Mouse (Mus musculus): ENCODE results near the gene Fam219b. TPM values are rescaled to one million over a fixed set of nuclear protein-coding genes. Genes with fewer than 3 reads are reported as not detected.

Gene Fam219b
- polyA plus RNA-seq, 1 experiment from 2014 or later: 19.0 TPM

GRCm38 (mm10) chr9:57565741-57566221, 28.5 kb downstream of the Fam219b start:
- Histone ChIP-seq H3K27me3 (ENCODE audit: control insufficient read depth, insufficient read depth, low read depth, low read length) (no peaks in the 10 kb centered on the region), H3K27ac (ENCODE audit: low read length) (no peak overlapping the region), H3K4me2 (ENCODE audit: low read depth, low read length) (no peak overlapping the region), H3K4me1 (replicated peaks; ENCODE audit: control insufficient read depth, insufficient read depth, low read length) (peaks cover 19% of the 10 kb centered on the region), H3K9me3 (ENCODE audit: control insufficient read depth, low read length) (no peaks in the 10 kb centered on the region), H3K9ac (ENCODE audit: low read length) (no peak overlapping the region), H3K36me3 (ENCODE audit: control insufficient read depth, insufficient read depth, low read length) (no peaks in the 10 kb centered on the region), H3K4me3 (ENCODE audit: low read length) (no peak overlapping the region)
- no peak for ATAC-seq (ENCODE audit: low read depth)
- WGBS: 42% methylated on average over 10 of the region's 10 CpGs

- no peak for ATAC-seq (ENCODE audit: low read depth)
These were observed 29.5 kb downstream of the Fam219b start for GRCm38 (mm10) chr9:57566846-57567245.

GRCm38 (mm10) chr9:57568500-57568899, 31.2 kb downstream of the Fam219b start:
- no peak overlapping the region for H3K4me3 ChIP-seq (ENCODE audit: low read length)
- no peak for ATAC-seq (ENCODE audit: low read depth)
- H3K36me3 ChIP-seq (ENCODE audit: control insufficient read depth, insufficient read depth, low read length): peaks cover 2% of the 10 kb centered on the region; the same call in 1 of the 2 replicates
- 92% methylated on average over 6 of the region's 6 CpGs for WGBS
- H3K9ac ChIP-seq (ENCODE audit: low read length): no peak overlapping the region
- 0 out of 2 replicates have a peak, but pooled peaks cover 2% of the 10 kb centered on the region for H3K4me1 ChIP-seq (replicated peaks; ENCODE audit: control insufficient read depth, insufficient read depth, low read length)
- no peaks in the 10 kb centered on the region for H3K9me3 ChIP-seq (ENCODE audit: control insufficient read depth, low read length)
- no peaks in the 10 kb centered on the region for H3K27me3 ChIP-seq (ENCODE audit: control insufficient read depth, insufficient read depth, low read depth, low read length)
- H3K4me2 ChIP-seq (ENCODE audit: low read depth, low read length): no peak overlapping the region
- H3K27ac ChIP-seq (ENCODE audit: low read length): no peak overlapping the region

More at GRCm38 (mm10) chr9:57566846-57567245, 29.5 kb downstream of the Fam219b start:
- H3K4me1 ChIP-seq (replicated peaks; ENCODE audit: control insufficient read depth, insufficient read depth, low read length): peaks cover 13% of the 10 kb centered on the region
- H3K27ac ChIP-seq (ENCODE audit: low read length): no peak overlapping the region
- H3K9me3 ChIP-seq (ENCODE audit: control insufficient read depth, low read length): no peaks in the 10 kb centered on the region
- H3K9ac ChIP-seq (ENCODE audit: low read length): no peak overlapping the region
- no peak overlapping the region for H3K4me2 ChIP-seq (ENCODE audit: low read depth, low read length)
- WGBS: 47% methylated on average over 8 of the region's 8 CpGs
- H3K36me3 ChIP-seq (ENCODE audit: control insufficient read depth, insufficient read depth, low read length): peaks cover 2% of the 10 kb centered on the region; the same call in 1 of the 2 replicates
- no peak overlapping the region for H3K4me3 ChIP-seq (ENCODE audit: low read length)
- no peaks in the 10 kb centered on the region for H3K27me3 ChIP-seq (ENCODE audit: control insufficient read depth, insufficient read depth, low read depth, low read length)

GRCm38 (mm10) chr9:57574397-57574796, 37.1 kb downstream of the Fam219b start:
- no peak overlapping the region for H3K4me2 ChIP-seq (ENCODE audit: low read depth, low read length)
- no peaks in the 10 kb centered on the region for H3K4me1 ChIP-seq (replicated peaks; ENCODE audit: control insufficient read depth, insufficient read depth, low read length)
- H3K27me3 ChIP-seq (ENCODE audit: control insufficient read depth, insufficient read depth, low read depth, low read length): no peaks in the 10 kb centered on the region
- H3K9me3 ChIP-seq (ENCODE audit: control insufficient read depth, low read length): no peaks in the 10 kb centered on the region
- H3K4me3 ChIP-seq (ENCODE audit: low read length): no peak overlapping the region
- no peak for ATAC-seq (ENCODE audit: low read depth)
- H3K36me3 ChIP-seq (ENCODE audit: control insufficient read depth, insufficient read depth, low read length): peaks cover 13% of the 10 kb centered on the region
- no peak overlapping the region for H3K27ac ChIP-seq (ENCODE audit: low read length)
- no peak overlapping the region for H3K9ac ChIP-seq (ENCODE audit: low read length)

GRCm38 (mm10) chr9:57575577-57575976, 38.2 kb downstream of the Fam219b start:
- no peak overlapping the region for H3K4me2 ChIP-seq (ENCODE audit: low read depth, low read length)
- no peaks in the 10 kb centered on the region for H3K9me3 ChIP-seq (ENCODE audit: control insufficient read depth, low read length)
- WGBS: 69% methylated on average over 3 of the region's 3 CpGs
- H3K36me3 ChIP-seq (ENCODE audit: control insufficient read depth, insufficient read depth, low read length): peaks cover 21% of the 10 kb centered on the region
- H3K4me1 ChIP-seq (replicated peaks; ENCODE audit: control insufficient read depth, insufficient read depth, low read length): no peaks in the 10 kb centered on the region
- no peak overlapping the region for H3K9ac ChIP-seq (ENCODE audit: low read length)
- no peak overlapping the region for H3K4me3 ChIP-seq (ENCODE audit: low read length)
- no peak for ATAC-seq (ENCODE audit: low read depth)
- no peaks in the 10 kb centered on the region for H3K27me3 ChIP-seq (ENCODE audit: control insufficient read depth, insufficient read depth, low read depth, low read length)
- no peak overlapping the region for H3K27ac ChIP-seq (ENCODE audit: low read length)

GRCm38 (mm10) chr9:57577144-57577849, 40.0 kb downstream of the Fam219b start:
- H3K9me3 ChIP-seq (ENCODE audit: control insufficient read depth, low read length): no peaks in the 10 kb centered on the region
- no peaks in the 10 kb centered on the region for H3K27me3 ChIP-seq (ENCODE audit: control insufficient read depth, insufficient read depth, low read depth, low read length)
- ATAC-seq (ENCODE audit: low read depth): no peak
- H3K9ac ChIP-seq (ENCODE audit: low read length): no peak overlapping the region
- 76% methylated on average over 6 of the region's 6 CpGs for WGBS
- no peak overlapping the region for H3K4me2 ChIP-seq (ENCODE audit: low read depth, low read length)
- no peaks in the 10 kb centered on the region for H3K4me1 ChIP-seq (replicated peaks; ENCODE audit: control insufficient read depth, insufficient read depth, low read length)
- H3K4me3 ChIP-seq (ENCODE audit: low read length): no peak overlapping the region
- H3K27ac ChIP-seq (ENCODE audit: low read length): no peak overlapping the region
- peaks cover 23% of the 10 kb centered on the region for H3K36me3 ChIP-seq (ENCODE audit: control insufficient read depth, insufficient read depth, low read length)

GRCm38 (mm10) chr9:57584991-57585390, 47.7 kb downstream of the Fam219b start:
- WGBS: 83% methylated on average over 3 of the region's 3 CpGs
- Histone ChIP-seq H3K36me3 (ENCODE audit: control insufficient read depth, insufficient read depth, low read length) (peaks cover 29% of the 10 kb centered on the region), H3K4me2 (ENCODE audit: low read depth, low read length) (no peak overlapping the region), H3K4me1 (replicated peaks; ENCODE audit: control insufficient read depth, insufficient read depth, low read length) (peaks cover 9% of the 10 kb centered on the region), H3K9ac (ENCODE audit: low read length) (no peak overlapping the region), H3K27ac (ENCODE audit: low read length) (no peak overlapping the region), H3K4me3 (ENCODE audit: low read length) (no peak overlapping the region), H3K27me3 (ENCODE audit: control insufficient read depth, insufficient read depth, low read depth, low read length) (no peaks in the 10 kb centered on the region), H3K9me3 (ENCODE audit: control insufficient read depth, low read length) (no peaks in the 10 kb centered on the region)
- ATAC-seq (ENCODE audit: low read depth): no peak

- peaks cover 14% of the 10 kb centered on the region for H3K4me1 ChIP-seq (replicated peaks; ENCODE audit: control insufficient read depth, insufficient read depth, low read length)
- WGBS: under 1% methylated on average over 57 of the region's 58 CpGs
- peaks cover 6% of the 10 kb centered on the region; the same call in 1 of the 2 replicates for H3K36me3 ChIP-seq (ENCODE audit: control insufficient read depth, insufficient read depth, low read length)
- H3K27ac ChIP-seq (ENCODE audit: low read length): peak within 1 kb of the TSS; percentile 87
- H3K27me3 ChIP-seq (ENCODE audit: control insufficient read depth, insufficient read depth, low read depth, low read length): no peaks in the 10 kb centered on the region
- peak; percentile 93 for ATAC-seq (ENCODE audit: low read depth)
- peak within 1 kb of the TSS; percentile 89 for H3K4me2 ChIP-seq (ENCODE audit: low read depth, low read length)
- no peaks in the 10 kb centered on the region for H3K9me3 ChIP-seq (ENCODE audit: control insufficient read depth, low read length)
- H3K9ac ChIP-seq (ENCODE audit: low read length): peak within 1 kb of the TSS; percentile 83
- H3K4me3 ChIP-seq (ENCODE audit: low read length): peak within 1 kb of the TSS; percentile 82
These were observed 52.1 kb downstream of the Fam219b start, which contains the start of gene Ulk3 for GRCm38 (mm10) chr9:57589224-57590126. Gene Ulk3 (plus strand): TSS chr9:57589452.

GRCm38 (mm10) chr9:57590726-57591125, 53.4 kb downstream of the Fam219b start:
- H3K9me3 ChIP-seq (ENCODE audit: control insufficient read depth, low read length): no peaks in the 10 kb centered on the region
- peaks cover 8% of the 10 kb centered on the region; the same call in 1 of the 2 replicates for H3K36me3 ChIP-seq (ENCODE audit: control insufficient read depth, insufficient read depth, low read length)
- no peak overlapping the region for H3K9ac ChIP-seq (ENCODE audit: low read length)
- H3K4me1 ChIP-seq (replicated peaks; ENCODE audit: control insufficient read depth, insufficient read depth, low read length): peaks cover 14% of the 10 kb centered on the region
- ATAC-seq (ENCODE audit: low read depth): no peak
- H3K27me3 ChIP-seq (ENCODE audit: control insufficient read depth, insufficient read depth, low read depth, low read length): no peaks in the 10 kb centered on the region
- WGBS: 42% methylated on average over 5 of the region's 5 CpGs
- H3K4me3 ChIP-seq (ENCODE audit: low read length): no peak overlapping the region
- H3K27ac ChIP-seq (ENCODE audit: low read length): no peak overlapping the region
- H3K4me2 ChIP-seq (ENCODE audit: low read depth, low read length): no peak overlapping the region

Data from lung, embryonic 16.5 days (tissue).